Mouse (Mus musculus): ENCODE results near the gene Rd3. TPM values are rescaled to one million over a fixed set of nuclear protein-coding genes. Genes with fewer than 3 reads are reported as not detected.
A peak's percentile ranks its signal among the peaks of the same experiment; 100 is the strongest.

The Rd3 gene
- polyA plus RNA-seq, 1 experiment from 2014 or later, result 0.27 TPM

DNA sequence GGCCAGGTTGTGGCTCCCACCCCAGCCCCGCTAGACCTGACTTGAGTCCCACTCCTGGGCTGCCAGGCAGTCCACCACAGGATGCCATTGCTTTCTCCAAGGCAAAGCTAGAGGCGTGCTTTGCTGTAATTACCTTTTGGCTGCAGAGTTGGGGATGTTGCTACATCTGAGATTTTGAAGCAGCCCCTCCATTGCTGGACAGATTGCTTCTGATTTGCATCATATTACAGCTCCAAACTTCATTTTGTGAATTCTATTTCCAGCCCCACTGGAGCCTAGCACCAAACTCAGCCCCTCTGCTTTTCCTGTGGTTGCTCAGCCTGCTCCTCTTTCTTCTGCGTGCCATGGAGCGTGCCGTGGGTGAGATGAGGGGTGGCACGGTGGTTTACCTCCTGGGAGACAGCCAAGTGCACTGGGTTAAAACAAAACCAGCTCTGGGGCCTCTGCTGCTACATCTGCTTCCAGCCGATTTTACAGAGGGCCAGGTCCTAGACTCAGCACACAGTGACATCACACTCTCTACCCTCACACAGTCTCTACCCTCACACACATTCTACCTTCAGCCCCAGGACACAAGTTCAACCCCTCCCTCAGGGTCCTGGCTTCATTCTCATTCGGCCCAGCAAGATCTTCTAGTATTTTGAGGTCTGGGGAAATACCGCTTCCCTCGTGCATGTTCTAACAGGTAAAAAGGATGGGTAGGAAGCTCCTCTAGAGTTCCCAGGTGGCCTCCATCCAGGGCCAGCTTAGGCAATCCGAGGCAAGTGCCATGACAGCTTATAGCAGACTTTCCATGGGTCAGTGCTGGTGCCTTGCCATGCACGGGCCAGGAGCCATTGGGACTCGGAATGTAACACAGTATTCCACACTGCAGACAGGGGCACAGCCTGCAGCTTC is 2.4 kb upstream of the Rd3 start:
- Histone ChIP-seq H3K4me1 (ENCODE audit: control insufficient read depth, insufficient read depth, low read length) (no peaks in the 10 kb centered on the region), H3K27ac (ENCODE audit: low read depth, low read length) (no peak overlapping the region), H3K36me3 (ENCODE audit: control insufficient read depth, insufficient read depth, low read length) (no peaks in the 10 kb centered on the region), H3K9ac (ENCODE audit: low read depth, low read length) (no peak overlapping the region), H3K27me3 (ENCODE audit: control insufficient read depth, insufficient read depth, low read length) (no peaks in the 10 kb centered on the region), H3K4me2 (replicated peaks; ENCODE audit: low read depth, low read length) (no peak overlapping the region), H3K9me3 (ENCODE audit: control insufficient read depth, low read length) (no peaks in the 10 kb centered on the region), H3K4me3 (ENCODE audit: low read length) (no peak overlapping the region)
- 57% methylated on average over 13 of the region's 13 CpGs for WGBS
- no peak for ATAC-seq (ENCODE audit: low FRiP score, low TSS enrichment)

DNA sequence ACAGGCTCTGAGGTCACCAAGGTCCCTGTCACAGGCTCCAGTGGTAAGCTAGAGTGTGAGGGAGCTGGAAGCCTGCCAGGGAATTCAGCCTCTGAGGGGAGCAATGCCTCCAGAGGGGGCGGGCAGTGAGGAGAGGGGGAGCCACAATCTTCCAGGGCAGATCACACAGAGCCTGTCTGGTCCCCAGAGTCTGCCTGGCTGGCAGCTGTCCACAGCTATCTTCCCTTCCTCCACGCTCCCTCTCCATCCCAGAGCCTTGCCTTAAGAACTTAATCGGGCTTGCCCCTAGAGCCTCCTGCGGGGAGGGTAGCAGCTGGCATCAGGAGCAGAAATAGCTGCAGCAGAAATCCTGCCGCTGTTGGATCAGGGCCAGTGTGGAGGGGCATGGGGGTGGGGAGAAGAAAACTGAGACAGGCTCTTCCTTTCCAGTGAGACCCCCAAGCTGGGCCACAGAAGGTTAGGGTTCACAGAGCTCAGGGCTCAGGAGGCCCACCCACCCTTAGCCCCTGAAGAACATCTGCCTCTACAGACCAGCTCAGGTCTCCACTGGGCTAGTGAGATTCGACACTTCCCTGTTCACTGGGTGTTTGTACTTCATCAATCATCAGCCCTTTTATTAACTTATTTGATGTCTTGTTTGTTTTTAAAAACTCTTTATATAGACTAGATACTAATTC is 4.4 kb downstream of the Rd3 start:
- H3K27me3 ChIP-seq (ENCODE audit: control insufficient read depth, insufficient read depth, low read length), result 0 out of 2 replicates have a peak, but pooled peaks cover 2% of the 10 kb centered on the region
- ATAC-seq (ENCODE audit: low FRiP score, low TSS enrichment), result peak; percentile 59
- no peak overlapping the region for H3K4me2 ChIP-seq (replicated peaks; ENCODE audit: low read depth, low read length)
- no peak overlapping the region for H3K9ac ChIP-seq (ENCODE audit: low read depth, low read length)
- H3K27ac ChIP-seq (ENCODE audit: low read depth, low read length), result no peak overlapping the region
- 19% methylated on average over 6 of the region's 6 CpGs for WGBS
- no peaks in the 10 kb centered on the region for H3K9me3 ChIP-seq (ENCODE audit: control insufficient read depth, low read length)
- H3K4me1 ChIP-seq (ENCODE audit: control insufficient read depth, insufficient read depth, low read length), result 0 out of 2 replicates have a peak, but pooled peaks cover 5% of the 10 kb centered on the region
- H3K36me3 ChIP-seq (ENCODE audit: control insufficient read depth, insufficient read depth, low read length), result no peaks in the 10 kb centered on the region
- no peak overlapping the region for H3K4me3 ChIP-seq (ENCODE audit: low read length)

DNA sequence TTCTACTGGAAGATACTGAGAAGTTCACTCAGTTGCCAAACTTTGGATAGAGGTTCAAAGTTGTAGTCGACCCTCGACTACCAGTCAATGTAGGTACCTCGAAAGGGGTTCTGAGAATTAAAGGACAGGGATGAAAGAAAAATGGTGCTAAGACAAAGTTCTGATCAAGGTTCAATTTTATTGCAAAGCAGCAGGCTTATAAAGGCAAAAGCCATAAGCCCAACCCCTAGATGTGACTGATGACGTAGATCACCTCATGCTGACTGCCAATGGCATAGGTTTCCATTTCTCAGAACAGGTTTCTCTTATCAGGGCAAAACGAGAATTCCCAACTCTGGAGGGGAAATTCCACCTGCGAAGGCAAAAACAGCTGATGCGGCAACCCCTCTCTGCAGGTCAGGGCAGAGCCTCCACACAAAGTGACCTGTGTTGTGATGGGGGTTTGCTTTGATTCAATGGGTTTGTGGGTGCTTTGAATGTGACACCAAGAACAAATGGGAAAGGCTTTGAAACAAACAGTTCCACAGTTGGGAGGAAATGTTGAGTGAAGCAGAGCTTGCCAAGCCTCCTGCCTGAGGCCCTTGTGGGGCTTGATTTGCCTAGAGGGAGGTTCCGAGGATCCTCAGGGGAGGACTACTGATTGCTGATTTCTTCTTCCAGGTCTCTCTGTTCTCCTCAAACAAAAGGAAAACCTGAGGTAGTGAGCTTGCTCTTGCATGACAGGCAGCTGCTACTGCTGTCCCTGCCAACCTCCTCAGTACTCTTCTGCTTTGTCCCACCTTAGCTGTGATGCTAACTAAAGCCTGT is 9.7 kb downstream of the Rd3 start:
- Histone ChIP-seq H3K27ac (ENCODE audit: low read depth, low read length) (no peak overlapping the region), H3K36me3 (ENCODE audit: control insufficient read depth, insufficient read depth, low read length) (no peaks in the 10 kb centered on the region), H3K4me2 (replicated peaks; ENCODE audit: low read depth, low read length) (no peak overlapping the region), H3K9me3 (ENCODE audit: control insufficient read depth, low read length) (no peaks in the 10 kb centered on the region), H3K4me3 (ENCODE audit: low read length) (no peak overlapping the region), H3K27me3 (ENCODE audit: control insufficient read depth, insufficient read depth, low read length) (0 out of 2 replicates have a peak, but pooled peaks cover 2% of the 10 kb centered on the region), H3K9ac (ENCODE audit: low read depth, low read length) (no peak overlapping the region), H3K4me1 (ENCODE audit: control insufficient read depth, insufficient read depth, low read length) (0 out of 2 replicates have a peak, but pooled peaks cover 5% of the 10 kb centered on the region)
- no peak for ATAC-seq (ENCODE audit: low FRiP score, low TSS enrichment)
- 74% methylated on average over 8 of the region's 8 CpGs for WGBS

DNA sequence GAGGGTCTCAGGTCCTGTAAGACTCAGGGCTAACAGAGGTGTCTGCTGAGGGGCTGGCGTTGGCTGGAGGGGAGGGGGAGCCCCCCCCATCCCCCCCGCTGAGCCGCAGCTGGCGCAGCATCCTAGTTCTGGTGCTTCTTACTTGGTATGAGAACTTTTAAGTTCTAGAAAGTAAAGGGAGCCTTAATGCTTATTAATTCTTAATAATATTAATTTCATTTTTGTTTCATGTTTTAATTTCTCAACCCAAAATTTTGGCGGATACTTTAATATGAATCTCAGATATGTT is 10.3 kb downstream of the Rd3 start:
- Histone ChIP-seq H3K4me1 (ENCODE audit: control insufficient read depth, insufficient read depth, low read length) (peaks cover 9% of the 10 kb centered on the region; the same call in 1 of the 2 replicates), H3K4me3 (ENCODE audit: low read length) (no peak overlapping the region), H3K27ac (ENCODE audit: low read depth, low read length) (no peak overlapping the region), H3K36me3 (ENCODE audit: control insufficient read depth, insufficient read depth, low read length) (no peaks in the 10 kb centered on the region), H3K4me2 (replicated peaks; ENCODE audit: low read depth, low read length) (no peak overlapping the region), H3K27me3 (ENCODE audit: control insufficient read depth, insufficient read depth, low read length) (0 out of 2 replicates have a peak, but pooled peaks cover 2% of the 10 kb centered on the region), H3K9me3 (ENCODE audit: control insufficient read depth, low read length) (no peaks in the 10 kb centered on the region), H3K9ac (ENCODE audit: low read depth, low read length) (no peak overlapping the region)
- 61% methylated on average over 5 of the region's 5 CpGs for whole genome bisulfite sequencing
- no peak for ATAC-seq (ENCODE audit: low FRiP score, low TSS enrichment)

DNA sequence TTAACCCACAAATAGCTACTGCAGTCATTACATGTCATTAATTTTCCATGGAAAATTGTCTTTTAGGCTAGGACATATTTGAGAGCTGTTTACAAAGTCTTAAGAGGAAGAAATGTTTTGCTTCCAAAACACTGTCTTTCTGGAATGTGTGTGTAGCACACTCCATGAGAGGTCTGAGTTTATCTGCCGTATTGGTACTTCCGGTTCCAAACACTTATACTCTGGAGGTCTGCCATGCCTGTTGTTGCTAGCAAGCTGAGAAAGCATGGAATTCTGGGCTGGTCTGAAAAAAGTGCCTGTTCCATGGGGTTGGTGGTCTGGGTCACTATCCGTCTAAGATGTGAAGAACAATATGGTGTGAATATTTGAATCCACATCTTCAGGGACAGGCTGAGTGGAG is 11.5 kb downstream of the Rd3 start:
- H3K36me3 ChIP-seq (ENCODE audit: control insufficient read depth, insufficient read depth, low read length), result no peaks in the 10 kb centered on the region
- H3K4me3 ChIP-seq (ENCODE audit: low read length), result no peak overlapping the region
- no peaks in the 10 kb centered on the region for H3K9me3 ChIP-seq (ENCODE audit: control insufficient read depth, low read length)
- H3K9ac ChIP-seq (ENCODE audit: low read depth, low read length), result no peak overlapping the region
- H3K27ac ChIP-seq (ENCODE audit: low read depth, low read length), result no peak overlapping the region
- no peak overlapping the region for H3K4me2 ChIP-seq (replicated peaks; ENCODE audit: low read depth, low read length)
- H3K27me3 ChIP-seq (ENCODE audit: control insufficient read depth, insufficient read depth, low read length), result 0 out of 2 replicates have a peak, but pooled peaks cover 2% of the 10 kb centered on the region
- 84% methylated on average over 3 of the region's 3 CpGs for WGBS
- no peak for ATAC-seq (ENCODE audit: low FRiP score, low TSS enrichment)
- H3K4me1 ChIP-seq (ENCODE audit: control insufficient read depth, insufficient read depth, low read length), result peaks cover 11% of the 10 kb centered on the region; the same call in 1 of the 2 replicates

DNA sequence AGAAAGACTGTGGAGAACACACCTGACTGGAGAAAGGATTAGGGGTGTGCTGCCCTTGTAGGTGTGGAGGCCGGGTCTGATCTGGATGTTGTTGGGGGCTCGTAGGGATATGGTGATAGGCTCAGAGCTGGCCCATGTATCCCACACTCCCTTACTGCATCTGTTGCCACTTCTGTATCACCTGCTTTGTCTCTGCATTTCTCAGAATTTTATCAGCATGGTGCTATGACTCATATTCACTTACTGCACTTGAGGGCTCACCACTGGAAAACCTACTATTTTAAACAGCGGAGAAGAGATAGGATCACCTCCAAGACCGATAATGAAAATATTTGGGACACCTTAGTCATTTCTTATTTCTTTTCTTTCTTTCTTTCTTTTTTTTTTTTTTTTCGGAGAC is 11.9 kb downstream of the Rd3 start:
- H3K9me3 ChIP-seq (ENCODE audit: control insufficient read depth, low read length), result no peaks in the 10 kb centered on the region
- H3K27ac ChIP-seq (ENCODE audit: low read depth, low read length), result no peak overlapping the region
- peak overlapping the region; percentile 47 for H3K4me2 ChIP-seq (replicated peaks; ENCODE audit: low read depth, low read length)
- H3K36me3 ChIP-seq (ENCODE audit: control insufficient read depth, insufficient read depth, low read length), result no peaks in the 10 kb centered on the region
- H3K4me1 ChIP-seq (ENCODE audit: control insufficient read depth, insufficient read depth, low read length), result peaks cover 11% of the 10 kb centered on the region; the same call in 1 of the 2 replicates
- no peak for ATAC-seq (ENCODE audit: low FRiP score, low TSS enrichment)
- no peak overlapping the region for H3K9ac ChIP-seq (ENCODE audit: low read depth, low read length)
- H3K27me3 ChIP-seq (ENCODE audit: control insufficient read depth, insufficient read depth, low read length), result 0 out of 2 replicates have a peak, but pooled peaks cover 2% of the 10 kb centered on the region
- H3K4me3 ChIP-seq (ENCODE audit: low read length), result no peak overlapping the region
- WGBS, result 84% methylated on average over 5 of the region's 5 CpGs

DNA sequence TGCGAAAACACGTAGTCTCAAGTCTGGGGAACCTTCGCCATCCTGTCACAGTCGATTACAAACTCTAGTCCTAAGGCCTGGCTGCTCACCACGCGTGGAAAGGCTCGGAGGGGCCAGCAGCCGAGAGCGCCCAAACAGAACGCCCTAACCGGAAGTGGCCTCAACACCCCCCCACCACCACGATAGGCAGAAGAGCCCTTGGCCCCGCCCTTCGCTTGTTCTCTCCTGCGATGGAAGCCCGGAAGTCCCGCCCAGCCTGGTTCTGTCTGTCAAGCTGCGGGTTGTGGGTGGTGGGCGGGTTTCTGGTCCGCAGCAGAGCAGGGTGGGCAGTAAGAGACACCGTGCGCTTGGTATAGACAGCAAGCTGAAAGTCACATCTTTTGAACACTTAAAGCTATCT is 12.8 kb downstream of the Rd3 start:
- Histone ChIP-seq H3K27ac (ENCODE audit: low read depth, low read length) (peak overlapping the region; percentile 78), H3K36me3 (ENCODE audit: control insufficient read depth, insufficient read depth, low read length) (no peaks in the 10 kb centered on the region), H3K27me3 (ENCODE audit: control insufficient read depth, insufficient read depth, low read length) (no peaks in the 10 kb centered on the region), H3K4me3 (ENCODE audit: low read length) (peak overlapping the region; percentile 50), H3K4me1 (ENCODE audit: control insufficient read depth, insufficient read depth, low read length) (peaks cover 8% of the 10 kb centered on the region; the same call in 1 of the 2 replicates), H3K4me2 (replicated peaks; ENCODE audit: low read depth, low read length) (peak overlapping the region; percentile 47), H3K9me3 (ENCODE audit: control insufficient read depth, low read length) (no peaks in the 10 kb centered on the region), H3K9ac (ENCODE audit: low read depth, low read length) (peak overlapping the region; percentile 61)
- ATAC-seq (ENCODE audit: low FRiP score, low TSS enrichment), result peak; percentile 96
- WGBS, result under 1% methylated on average over 22 of the region's 22 CpGs

DNA sequence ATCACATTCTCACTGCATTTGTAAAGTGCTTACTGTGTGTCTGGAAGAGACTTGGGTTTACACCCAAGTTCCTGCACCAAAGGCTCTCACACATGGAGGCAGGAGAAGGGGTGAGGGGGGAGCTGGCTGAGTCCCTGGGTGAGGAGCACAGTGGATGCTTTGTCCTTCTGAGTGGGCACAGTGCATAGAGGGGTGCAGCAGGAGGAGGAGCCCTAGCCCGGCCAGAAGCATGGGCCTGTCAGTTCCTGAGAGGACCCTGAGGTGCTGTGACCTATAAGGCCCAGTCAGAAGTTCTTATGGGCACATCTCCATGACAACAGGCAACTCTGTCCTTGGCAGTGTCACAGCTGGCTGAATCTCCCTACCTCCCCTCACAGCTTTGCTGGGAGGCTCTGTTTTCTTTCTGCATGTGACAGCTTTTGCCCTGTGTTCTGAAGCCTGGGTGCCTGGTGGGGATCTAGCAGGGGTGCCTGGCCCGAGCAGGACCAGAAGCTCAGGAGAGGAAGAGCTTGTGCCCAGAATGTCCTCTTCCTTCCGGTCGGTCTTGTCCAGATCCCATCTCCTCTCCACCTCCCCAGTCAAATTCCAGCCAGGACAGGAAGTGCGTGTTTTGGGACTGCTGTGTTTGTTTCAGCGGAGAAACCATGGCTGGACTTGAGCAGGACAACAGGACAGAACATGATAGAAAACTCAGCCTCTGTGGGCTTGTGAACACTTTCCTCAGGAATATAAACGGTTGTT is 15.0 kb downstream of the Rd3 start:
- no peak overlapping the region for H3K4me3 ChIP-seq (ENCODE audit: low read length)
- H3K9me3 ChIP-seq (ENCODE audit: control insufficient read depth, low read length), result peaks cover 3% of the 10 kb centered on the region
- H3K36me3 ChIP-seq (ENCODE audit: control insufficient read depth, insufficient read depth, low read length), result no peaks in the 10 kb centered on the region
- no peaks in the 10 kb centered on the region for H3K27me3 ChIP-seq (ENCODE audit: control insufficient read depth, insufficient read depth, low read length)
- no peak for ATAC-seq (ENCODE audit: low FRiP score, low TSS enrichment)
- H3K4me2 ChIP-seq (replicated peaks; ENCODE audit: low read depth, low read length), result no peak overlapping the region
- H3K4me1 ChIP-seq (ENCODE audit: control insufficient read depth, insufficient read depth, low read length), result peaks cover 6% of the 10 kb centered on the region; the same call in 1 of the 2 replicates
- no peak overlapping the region for H3K27ac ChIP-seq (ENCODE audit: low read depth, low read length)
- WGBS, result 63% methylated on average over 7 of the region's 7 CpGs
- H3K9ac ChIP-seq (ENCODE audit: low read depth, low read length), result no peak overlapping the region

Measured in kidney, embryonic 14.5 days (tissue).